ENCODE assay signal across 9 mouse cellular contexts in the genomic region with DNA sequence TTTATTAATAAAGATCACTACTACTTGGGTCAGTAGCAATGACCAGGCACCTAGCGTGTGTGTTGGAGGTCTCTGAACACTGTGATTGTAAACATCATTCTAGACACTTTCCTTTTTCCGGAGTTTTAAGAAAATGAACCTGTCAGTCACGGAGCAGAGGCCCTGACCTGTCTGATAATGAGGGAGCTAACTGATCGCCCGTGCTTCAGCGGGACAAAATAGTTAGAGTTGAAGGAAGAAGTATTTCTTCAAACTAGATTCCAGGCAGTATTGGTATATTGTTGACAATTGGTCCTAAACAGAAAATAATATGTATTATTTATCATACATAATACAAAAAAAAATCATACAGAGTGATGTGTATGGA. TPM values are rescaled to one million over a fixed set of nuclear protein-coding genes. Genes with fewer than 3 reads are reported as not detected.
A peak's percentile ranks its signal among the peaks of the same experiment; 100 is the strongest.
DNase-seq lines count a peak whose midpoint lies in the region; ATAC-seq and TF ChIP-seq lines count a peak whose summit lies in the region.
"Had no signal": no experiment of that assay in that cellular context is flagged by ENCODE, and none has a peak within 500 bp of the region (broad histone marks: within the 10 kb centered on the region; RNA-seq: fewer than 3 reads in every experiment).

No protein-coding gene starts in this region.

- no peaks in the 10 kb centered on the region for H3K9me3 ChIP-seq in heart, embryonic 10.5 days
- H3K9me3 ChIP-seq in forebrain, embryonic 13.5 days (replicated peaks): no peaks in the 10 kb centered on the region
- H3K9me3 ChIP-seq in liver, embryonic 14.5 days (ENCODE audit: control insufficient read depth, low read length): no peaks in the 10 kb centered on the region

- peak overlapping the region; percentile 96 for H3K27ac ChIP-seq in heart, embryonic 10.5 days
- H3K27ac ChIP-seq in forebrain, embryonic 13.5 days: peak overlapping the region; percentile 86
- peak overlapping the region; percentile 80 for H3K27ac ChIP-seq in liver, embryonic 14.5 days

- peak overlapping the region; percentile 99 for H3K4me3 ChIP-seq in heart, embryonic 10.5 days
- H3K4me3 ChIP-seq in forebrain, embryonic 13.5 days: peak overlapping the region; percentile 88
- H3K4me3 ChIP-seq in liver, embryonic 14.5 days (ENCODE audit: insufficient read depth in 1 of 2, low read depth in 2 of 2, low read length in 2 of 2): peak overlapping the region; percentile 75 to 95

- no peak for DNase-seq in heart, embryonic 10.5 days (ENCODE audit: low spot score)
- DNase-seq in heart, postnatal 4 days: no peak
- peak; percentile 2 for DNase-seq in CD4-positive helper T cell, adult 2 months (ENCODE audit: low read depth, low spot score)
- DNase-seq in liver, embryonic 14.5 days (ENCODE audit: low read depth in 3 of 3, low spot score in 3 of 3): peak in 1 of 3 experiments; percentile 6
- no peak for DNase-seq in gastrocnemius, postnatal 14 days
- DNase-seq in thymus, postnatal 14 days: no peak
- no peak for DNase-seq in right cerebral cortex, postnatal 10 days (ENCODE audit: low spot score in 2 of 2)

- peaks cover 8% of the 10 kb centered on the region; the same call in 1 of the 2 replicates for H3K4me1 ChIP-seq in heart, embryonic 10.5 days
- H3K4me1 ChIP-seq in forebrain, embryonic 13.5 days: peaks cover 15% of the 10 kb centered on the region
- H3K4me1 ChIP-seq in liver, embryonic 14.5 days (replicated peaks; ENCODE audit: control insufficient read depth in 2 of 2, insufficient read depth in 2 of 2, low read length in 1 of 2): peaks cover 3 to 4% of the 10 kb centered on the region in 2 experiments; a peak in 3 of 4 replicates

- no peak for TF ChIP-seq EP300 in liver, embryonic 14.5 days (IDR thresholded peaks at IDR 0.05; ENCODE audit: low read depth)

- TF ChIP-seq CTCF in liver, embryonic 14.5 days (IDR thresholded peaks at IDR 0.05; ENCODE audit: low read depth): no peak

- peak overlapping the region; percentile 71 for H3K4me2 ChIP-seq in forebrain, embryonic 13.5 days
- H3K4me2 ChIP-seq in liver, embryonic 14.5 days (ENCODE audit: low read depth): peak overlapping the region; percentile 75

- WGBS in heart, embryonic 10.5 days: 4% methylated on average over 6 of the region's 6 CpGs
- 3% methylated on average over 6 of the region's 6 CpGs for WGBS in forebrain, embryonic 13.5 days
- WGBS in liver, embryonic 14.5 days (ENCODE audit: insufficient replicate concordance): under 1% methylated on average over 6 of the region's 6 CpGs

- no peaks in the 10 kb centered on the region for H3K27me3 ChIP-seq in heart, embryonic 10.5 days (ENCODE audit: insufficient read depth, poor library complexity, severe bottlenecking)
- no peaks in the 10 kb centered on the region for H3K27me3 ChIP-seq in forebrain, embryonic 13.5 days
- H3K27me3 ChIP-seq in liver, embryonic 14.5 days (ENCODE audit: control insufficient read depth, insufficient read depth, low read length): no peaks in the 10 kb centered on the region
- H3K27me3 ChIP-seq: Patski had no signal

- H3K36me3 ChIP-seq in heart, embryonic 10.5 days: peaks cover 23% of the 10 kb centered on the region
- peaks cover 26% of the 10 kb centered on the region for H3K36me3 ChIP-seq in forebrain, embryonic 13.5 days (ENCODE audit: poor library complexity, severe bottlenecking)
- no peaks in the 10 kb centered on the region; the same call in 1 of the 2 replicates for H3K36me3 ChIP-seq in liver, embryonic 14.5 days (replicated peaks; ENCODE audit: control insufficient read depth, insufficient read depth, low read depth)

- intact Hi-C loops in gastrocnemius, postnatal 14 days (cut with DNase I; ENCODE audit: low total_unique reads): no loop called here

- H3K9ac ChIP-seq in forebrain, embryonic 13.5 days: peak overlapping the region; percentile 91
- H3K9ac ChIP-seq in liver, embryonic 14.5 days (replicated peaks): peak overlapping the region; percentile 97

- ATAC-seq in forebrain, embryonic 13.5 days: no peak
- ATAC-seq in liver, embryonic 14.5 days (ENCODE audit: insufficient read depth): peak; percentile 22; the same call in 1 of the 2 replicates

RNA-seq across cellular contexts. Expression of a gene that starts 0.8 kb away (rescaled TPM):
- 69.4 and 70.4 TPM in 2 replicates for polyA plus RNA-seq in heart, embryonic 10.5 days (2016; fragmentation: Nextera tagmentation; extraction: Ambion mirVana)
- 10 to 100 TPM; 96.0 to 99.1 TPM for total RNA-seq in heart, postnatal 4 days (2021)
- 177 and 182 TPM in 2 replicates for polyA plus RNA-seq in forebrain, embryonic 13.5 days (2015; fragmentation: Nextera tagmentation; extraction: Ambion mirVana)
- polyA plus RNA-seq in liver, embryonic 14.5 days (2012; rRNA removed): 15.2 and 24.8 TPM in 2 replicates
- polyA plus RNA-seq in liver, embryonic 14.5 days (2014; fragmentation: Nextera tagmentation; extraction: Ambion mirVana): 29.9 and 36.7 TPM in 2 replicates
- 10 to 100 TPM; 44.4 to 45.1 TPM for total RNA-seq in gastrocnemius, postnatal 14 days (2021)
